Comparison of ENCODE assay signal across 13 mouse cellular contexts in the genomic region with DNA sequence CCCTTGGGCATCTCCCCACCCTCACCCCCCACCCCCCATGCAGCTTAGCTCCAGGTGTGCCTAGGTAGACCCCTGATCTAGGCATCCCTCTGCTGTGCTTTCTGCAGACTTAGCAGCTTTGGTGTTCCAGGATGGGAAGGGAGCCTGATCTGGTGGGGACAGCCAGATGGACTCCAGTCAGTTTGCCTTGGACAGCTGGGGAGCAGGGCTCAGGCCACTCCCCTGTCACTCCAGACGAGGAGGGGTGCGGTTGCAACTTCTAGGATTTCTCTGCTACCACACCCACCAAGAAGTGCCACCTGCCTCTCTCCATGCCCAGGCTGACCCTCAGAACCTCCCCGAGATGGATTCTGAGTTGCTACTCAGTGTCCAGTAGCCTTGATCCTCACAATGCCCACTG. TPM values are rescaled to one million over a fixed set of nuclear protein-coding genes. Genes with fewer than 3 reads are reported as not detected.
DNase-seq lines count a peak whose midpoint lies in the region; ATAC-seq and TF ChIP-seq lines count a peak whose summit lies in the region.
"Had no signal": no experiment of that assay in that cellular context is flagged by ENCODE, and none has a peak within 500 bp of the region (broad histone marks: within the 10 kb centered on the region; RNA-seq: fewer than 3 reads in every experiment).

No protein-coding gene starts in this region.

- H3K9ac ChIP-seq in kidney, postnatal 0 days (ENCODE audit: low read depth, low read length), result no peak overlapping the region
- H3K9ac ChIP-seq: forebrain, embryonic 12.5 days had no signal

- H3K4me2 ChIP-seq in kidney, postnatal 0 days (ENCODE audit: low read length), result no peak overlapping the region
- H3K4me2 ChIP-seq: forebrain, embryonic 12.5 days; neural tube, embryonic 13.5 days had no signal

- TF ChIP-seq POLR2A in thymus, adult 2 months (IDR thresholded peaks at IDR 0.05; ENCODE audit: control insufficient read depth, extremely low read depth, insufficient read depth, low read length, poor library complexity), result no peak

- 0 out of 2 replicates have a peak overlapping the region, but pooled peaks have one; percentile 77 for H3K27ac ChIP-seq in kidney, postnatal 0 days
- no peak overlapping the region for H3K27ac ChIP-seq in thymus, adult 2 months (ENCODE audit: control insufficient read depth, insufficient read depth, low read length)
- H3K27ac ChIP-seq: forebrain, embryonic 12.5 days had no signal

- ATAC-seq in kidney, postnatal 0 days (replicated peaks; ENCODE audit: low FRiP score, low read depth), result 0 out of 2 replicates have a peak, but pooled peaks have one; percentile 10

- no peak overlapping the region for H3K4me3 ChIP-seq in kidney, postnatal 0 days (replicated peaks; ENCODE audit: low read depth, low read length)
- H3K4me3 ChIP-seq in thymus, adult 2 months (ENCODE audit: control insufficient read depth, insufficient read depth, low read length), result no peak overlapping the region
- H3K4me3 ChIP-seq: forebrain, embryonic 12.5 days; neural tube, embryonic 13.5 days had no signal

- peaks cover 7% of the 10 kb centered on the region for H3K36me3 ChIP-seq in kidney, postnatal 0 days (ENCODE audit: insufficient read depth, low read length)
- H3K36me3 ChIP-seq in thymus, adult 2 months (ENCODE audit: control insufficient read depth, insufficient read depth, low read length), result no peaks in the 10 kb centered on the region

- DNase-seq in gastrocnemius, adult 18-20 months (ENCODE audit: low spot score), result peak; percentile 74
- no peak for DNase-seq in gastrocnemius, postnatal 4 days (ENCODE audit: low spot score in 2 of 2)
- no peak for DNase-seq in kidney, postnatal 0 days (ENCODE audit: low spot score)
- no peak for DNase-seq in kidney, postnatal 4 days
- peak; percentile 8 for DNase-seq in thymus, postnatal 4 days
- no peak for DNase-seq in thymus, adult 2 months
- DNase-seq in testis, postnatal 14 days (ENCODE audit: low spot score), result no peak
- DNase-seq in right cerebral cortex, postnatal 25 days, result no peak
- DNase-seq: cerebellum, adult 18-20 months; heart, postnatal 4 days; midbrain, embryonic 14.5 days had no signal

- H3K27me3 ChIP-seq in kidney, postnatal 0 days (ENCODE audit: insufficient read depth, low read length), result no peaks in the 10 kb centered on the region
- no peaks in the 10 kb centered on the region for H3K27me3 ChIP-seq in thymus, adult 2 months (ENCODE audit: control insufficient read depth, insufficient read depth, low read length)
- H3K27me3 ChIP-seq: forebrain, embryonic 12.5 days; neural tube, embryonic 13.5 days had no signal

- TF ChIP-seq CTCF in kidney, postnatal 0 days (IDR thresholded peaks at IDR 0.05; ENCODE audit: low read depth), result no peak
- TF ChIP-seq CTCF in thymus, adult 2 months (IDR thresholded peaks at IDR 0.05; ENCODE audit: borderline replicate concordance, control insufficient read depth, extremely low read depth, insufficient read depth, low read length, poor library complexity), result no peak

- 49% methylated on average over 3 of the region's 3 CpGs for WGBS in kidney, postnatal 0 days
- WGBS in thymus, adult 2 months, result 93% methylated on average over 3 of the region's 3 CpGs

- H3K9me3 ChIP-seq in kidney, postnatal 0 days (replicated peaks; ENCODE audit: low read length), result no peaks in the 10 kb centered on the region; the same call in 1 of the 2 replicates
- H3K9me3 ChIP-seq: forebrain, embryonic 12.5 days; neural tube, embryonic 13.5 days had no signal

- peaks cover 23% of the 10 kb centered on the region for H3K4me1 ChIP-seq in kidney, postnatal 0 days (replicated peaks; ENCODE audit: insufficient read depth, low read length)
- H3K4me1 ChIP-seq in thymus, adult 2 months (replicated peaks; ENCODE audit: control insufficient read depth, insufficient read depth, low read length), result peaks cover 8% of the 10 kb centered on the region

RNA-seq across cellular contexts. Expression of gene Zfp36l1, which starts 11.4 kb away (rescaled TPM):
- 10 to 100 TPM; 20.1 to 34.4 TPM for total RNA-seq in gastrocnemius, adult 18-20 months (2021)
- 100 to 1,000 TPM; 132 to 157 TPM for total RNA-seq in gastrocnemius, postnatal 4 days (2021)
- polyA plus RNA-seq in kidney, postnatal 0 days (2015; fragmentation: Nextera tagmentation; extraction: Ambion mirVana), result 141 and 160 TPM in 2 replicates
- 253 and 297 TPM in 2 replicates for polyA plus RNA-seq in thymus, adult 2 months (2012; rRNA removed)

Comparison
In these comparisons a context has a peak if more than half of its experiments do, and no peak if none do; other contexts are left out.
1. DNase-seq: peak in gastrocnemius, adult 18-20 months (single experiment) and thymus, postnatal 4 days (single experiment); none in gastrocnemius, postnatal 4 days (0 of 2), kidney, postnatal 0 days (single experiment), kidney, postnatal 4 days (0 of 2), thymus, adult 2 months (single experiment), testis, postnatal 14 days (single experiment) and right cerebral cortex, postnatal 25 days (single experiment).